Mouse (Mus musculus): ENCODE measurements around the gene Irx6. TPM values are rescaled to one million over a fixed set of nuclear protein-coding genes. Genes with fewer than 3 reads are reported as not detected.

Irx6 gene
- total RNA-seq (2012; rRNA removed) (not detected in 2 replicates), polyA plus RNA-seq (2012; ENCODE audit: insufficient read depth in 1 of 2, insufficient read length in 2 of 2, low read depth in 1 of 2, low replicate concordance in 2 of 2, missing spikeins in 1 of 2) (not detected)

GRCm38 (mm10) chr8:92674244-92675128, at the start of gene Irx6:
TSS of gene Irx6 (plus strand) at chr8:92674288.
- Histone ChIP-seq H3K9me3 (replicated peaks; ENCODE audit: insufficient read depth, low read length) (no peaks in the 10 kb centered on the region), H3K36me3 (ENCODE audit: control insufficient read depth in 1 of 2, insufficient read depth in 2 of 2, low read length in 2 of 2) (no peaks in the 10 kb centered on the region), H3K27ac (ENCODE audit: control insufficient read depth, low read depth, low read length) (no peak within 1 kb of the TSS), H3K4me1 (ENCODE audit: control insufficient read depth in 1 of 2, insufficient read depth in 2 of 2, low read length in 2 of 2) (no peaks in the 10 kb centered on the region), H3K9ac (ENCODE audit: control insufficient read depth, low read depth, low read length, poor library complexity, severe bottlenecking) (no peak within 1 kb of the TSS), H3K27me3 (ENCODE audit: control insufficient read depth in 1 of 2, insufficient read depth in 2 of 2, low read length in 2 of 2) (no peaks in the 10 kb centered on the region; a peak in 1 of 4 replicates), H3K79me2 (ENCODE audit: control insufficient read depth, insufficient read depth, low read length, poor library complexity) (no peaks in the 10 kb centered on the region), H3K4me3 (ENCODE audit: control insufficient read depth in 1 of 2, insufficient read depth in 1 of 2, low read depth in 2 of 2, low read length in 2 of 2) (no peak within 1 kb of the TSS)
- TF ChIP-seq TBP (IDR thresholded peaks at IDR 0.05; ENCODE audit: low read depth, low read length) = no peak
- TF ChIP-seq EP300 (IDR thresholded peaks at IDR 0.05; ENCODE audit: low read depth in 1 of 2, low read length in 2 of 2) = no peak
- TF ChIP-seq RCOR1 (IDR thresholded peaks at IDR 0.05; ENCODE audit: low read depth, low read length) = no peak
- TF ChIP-seq GABPA (IDR thresholded peaks at IDR 0.05; ENCODE audit: low read depth, low read length) = no peak
- TF ChIP-seq TAL1 (IDR thresholded peaks at IDR 0.05; ENCODE audit: low read length) = no peak
- no peak for TF ChIP-seq RAD21 (IDR thresholded peaks at IDR 0.05; ENCODE audit: low read depth, low read length)
- no peak for TF ChIP-seq POLR2AphosphoS2 (IDR thresholded peaks at IDR 0.05; ENCODE audit: low read length)
- no peak for TF ChIP-seq USF1 (IDR thresholded peaks at IDR 0.05; ENCODE audit: low read depth, low read length)
- no peak for TF ChIP-seq E2F4 (IDR thresholded peaks at IDR 0.05; ENCODE audit: borderline replicate concordance, low read depth, low read length)
- no peak for DNase-seq (ENCODE audit: low read depth, low spot score)

GRCm38 (mm10) chr8:92628711-92629650, 45.1 kb upstream of the Irx6 start:
- H3K9me3 ChIP-seq (replicated peaks; ENCODE audit: insufficient read depth, low read length) = no peaks in the 10 kb centered on the region
- H3K9ac ChIP-seq (ENCODE audit: control insufficient read depth, low read depth, low read length, poor library complexity, severe bottlenecking) = no peak overlapping the region
- DNase-seq (ENCODE audit: low read depth, low spot score) = no peak
- no peaks in the 10 kb centered on the region for H3K27me3 ChIP-seq (ENCODE audit: control insufficient read depth in 1 of 2, insufficient read depth in 2 of 2, low read length in 2 of 2)
- H3K27ac ChIP-seq (ENCODE audit: control insufficient read depth, low read depth, low read length) = no peak overlapping the region
- no peak overlapping the region for H3K4me3 ChIP-seq (ENCODE audit: control insufficient read depth in 1 of 2, insufficient read depth in 1 of 2, low read depth in 2 of 2, low read length in 2 of 2)
- TF ChIP-seq SMC3 (IDR thresholded peaks at IDR 0.05; ENCODE audit: low read depth, low read length) (no peak), ZMIZ1 (IDR thresholded peaks at IDR 0.05; ENCODE audit: low read depth, low read length) (no peak), TAL1 (IDR thresholded peaks at IDR 0.05; ENCODE audit: low read length) (no peak), TCF12 (IDR thresholded peaks at IDR 0.05; ENCODE audit: low read depth, low read length) (no peak), BHLHE40 (IDR thresholded peaks at IDR 0.05; ENCODE audit: borderline replicate concordance, low read depth, low read length) (no peak), POLR2AphosphoS5 (IDR thresholded peaks at IDR 0.05; ENCODE audit: borderline replicate concordance, low read depth, low read length) (no peak), ZNF384 (IDR thresholded peaks at IDR 0.05; ENCODE audit: low read depth, low read length) (no peak), GABPA (IDR thresholded peaks at IDR 0.05; ENCODE audit: low read depth, low read length) (no peak), USF1 (IDR thresholded peaks at IDR 0.05; ENCODE audit: low read depth, low read length) (no peak), NELFE (IDR thresholded peaks at IDR 0.05; ENCODE audit: low read depth, low read length) (no peak), ZKSCAN1 (IDR thresholded peaks at IDR 0.05; ENCODE audit: low read depth, low read length) (no peak)
- no peaks in the 10 kb centered on the region for H3K79me2 ChIP-seq (ENCODE audit: control insufficient read depth, insufficient read depth, low read length, poor library complexity)
- no peaks in the 10 kb centered on the region for H3K36me3 ChIP-seq (ENCODE audit: control insufficient read depth in 1 of 2, insufficient read depth in 2 of 2, low read length in 2 of 2)
- no peaks in the 10 kb centered on the region for H3K4me1 ChIP-seq (ENCODE audit: control insufficient read depth in 1 of 2, insufficient read depth in 2 of 2, low read length in 2 of 2)
